Mouse (Mus musculus): ENCODE data around the gene Zfp984.
"Not testable (repeated sequence)": the region's sequence is repeated elsewhere in the genome, so short reads cannot be mapped to it uniquely, and the experiment has no call there.

Gene Zfp984

DNA sequence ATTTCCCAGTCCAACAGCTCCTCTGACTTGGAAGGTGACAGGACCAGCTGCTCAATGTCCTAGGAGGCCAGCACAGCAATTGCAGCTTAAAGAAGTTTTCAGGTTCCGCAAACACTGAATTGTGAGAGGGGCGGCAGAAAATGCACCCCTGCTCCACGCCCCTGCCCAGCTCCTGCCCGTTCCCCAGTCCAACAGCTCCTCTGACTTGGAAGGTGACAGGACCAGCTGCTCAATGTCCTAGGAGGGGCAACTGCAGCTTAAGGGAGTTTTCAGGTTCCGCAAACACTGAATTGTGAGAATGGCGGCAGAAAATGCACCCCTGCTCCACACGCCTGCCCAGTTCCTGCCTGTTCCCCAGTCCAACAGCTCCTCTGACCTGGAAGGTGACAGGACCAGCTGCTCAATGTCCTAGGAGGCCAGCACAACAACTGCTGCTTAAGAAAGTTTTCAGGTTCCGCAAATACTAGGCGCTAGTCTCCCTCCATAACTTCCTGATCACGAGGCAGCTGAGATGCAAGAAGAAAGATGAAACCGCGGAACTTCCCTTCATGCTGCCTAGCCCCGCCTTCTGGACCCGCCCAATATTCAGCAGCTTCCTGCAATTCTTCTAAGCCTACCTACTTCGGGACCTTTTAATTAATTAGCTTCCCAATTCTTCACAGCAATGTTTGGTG is at the start of gene Zfp984:
Gene Zfp984, minus strand, starts transcription at position 497 of the 674 bp plus-strand sequence.
- in situ Hi-C loops (cut with MboI, MseI), result not testable (repeated sequence)

DNA sequence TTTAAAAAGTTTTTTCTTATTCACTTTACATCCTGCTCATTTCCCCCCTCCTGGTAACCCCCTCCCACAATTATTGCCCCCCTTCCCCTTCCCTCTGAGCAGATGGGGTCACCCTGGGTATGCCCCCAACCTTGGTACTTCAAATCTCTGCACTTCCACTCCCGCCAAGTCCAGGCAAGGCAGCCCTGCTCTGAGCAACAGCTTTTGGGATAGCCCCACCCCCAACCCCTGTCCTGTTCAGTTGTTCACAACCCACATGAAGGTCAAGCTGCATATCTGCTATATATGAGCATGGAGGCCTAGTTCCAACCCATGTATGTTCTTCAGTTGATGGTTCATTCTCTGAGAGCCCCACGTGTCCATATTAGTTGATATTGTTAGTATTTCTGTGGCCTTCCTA is 41.2 kb upstream of the Zfp984 start:
- in situ Hi-C loops (cut with MboI, MseI), result loop anchor here (25.0 kb wide), 1 partner anchor 612 kb away; no protein-coding TSS in a partner anchor

DNA sequence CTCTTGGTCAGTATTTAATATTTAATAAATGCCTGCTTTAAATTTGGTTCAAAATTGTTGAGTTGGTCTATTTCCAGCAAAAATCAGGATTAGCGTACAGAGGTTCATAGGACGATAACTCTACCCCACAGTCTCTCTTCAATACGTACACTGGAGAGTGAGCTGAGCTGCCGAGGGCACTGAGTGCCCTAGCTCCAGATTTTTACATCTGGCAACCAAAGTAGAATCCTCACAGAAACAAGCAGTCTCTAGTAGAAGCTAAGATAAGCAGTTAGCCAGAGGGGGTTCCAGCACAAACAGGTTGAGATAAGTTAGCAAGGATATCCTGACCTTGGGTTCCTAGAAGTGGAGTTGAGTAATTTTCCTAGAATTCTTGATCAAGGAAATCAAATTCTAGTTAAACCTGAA is 39.0 kb upstream of the Zfp984 start:
- in situ Hi-C loops (cut with MboI, MseI), result no loop called here

DNA sequence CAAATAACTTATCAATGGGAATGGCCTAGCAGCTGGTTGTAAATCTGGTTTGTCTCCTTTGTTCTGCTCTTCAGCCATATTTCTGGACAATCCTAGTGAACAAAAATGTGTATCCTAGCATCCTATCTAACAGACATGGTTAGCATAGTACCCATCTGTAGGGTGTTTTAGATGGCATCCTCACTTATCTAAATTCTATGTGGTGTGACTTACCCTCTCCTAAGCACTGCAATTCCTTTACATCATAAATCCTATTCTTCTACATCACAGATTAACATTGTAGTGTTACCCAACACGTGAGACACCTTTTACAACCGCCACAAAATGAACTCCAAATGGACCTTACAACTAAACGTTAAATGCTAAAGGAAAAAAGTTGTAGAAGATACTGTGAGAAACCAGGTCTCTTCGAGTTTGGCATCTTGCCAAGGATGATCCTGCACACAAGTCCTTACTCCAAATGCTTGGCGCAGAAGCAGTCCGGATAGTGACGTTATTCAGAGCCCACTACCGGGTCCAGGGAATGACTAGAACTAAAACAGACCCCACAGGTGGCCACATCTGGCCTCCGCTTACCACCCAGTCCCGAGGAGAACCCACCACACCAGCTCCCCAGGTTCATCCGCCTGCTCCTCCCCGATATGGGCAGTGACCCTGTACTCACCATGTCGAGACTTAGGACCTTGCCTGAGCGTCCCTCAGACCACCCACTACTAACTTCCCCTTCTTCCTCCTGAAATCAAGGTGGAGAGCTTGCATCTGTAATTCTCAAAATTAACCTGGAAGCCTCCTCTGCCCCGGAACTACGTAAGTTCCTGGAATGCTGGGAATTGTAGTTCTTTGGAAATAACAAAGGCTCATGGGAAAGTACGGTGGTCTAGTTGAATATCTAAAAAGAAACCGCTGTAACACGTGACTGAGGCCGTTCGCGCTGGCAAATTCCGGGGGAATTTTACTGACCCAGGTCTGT is 38.3 kb upstream of the Zfp984 start, which contains the start of gene Zfp933:
Gene Zfp933, minus strand, starts transcription at position 753 of the 970 bp plus-strand sequence.
- in situ Hi-C loops (cut with MboI, MseI), result no loop called here

DNA sequence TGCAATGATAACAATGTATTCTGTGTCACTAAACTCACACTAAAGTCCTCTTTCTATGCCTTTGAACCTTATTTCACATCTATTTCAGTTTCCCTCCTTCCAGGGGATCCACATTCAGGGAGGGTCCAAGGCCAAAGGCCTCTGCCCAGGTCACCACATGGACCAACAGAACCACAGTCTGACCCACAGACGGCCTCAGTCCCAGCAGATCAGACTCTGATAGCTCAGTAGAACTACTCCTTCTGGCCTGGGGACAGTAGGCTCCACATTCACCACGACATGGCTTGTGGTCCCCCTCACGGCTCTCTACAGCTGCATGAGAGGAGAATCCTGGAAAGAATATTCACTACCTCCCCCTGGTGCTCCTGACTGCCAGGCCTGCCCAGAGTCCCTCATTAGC is 33.3 kb upstream of the Zfp984 start:
- in situ Hi-C loops (cut with MboI, MseI), result no loop called here

DNA sequence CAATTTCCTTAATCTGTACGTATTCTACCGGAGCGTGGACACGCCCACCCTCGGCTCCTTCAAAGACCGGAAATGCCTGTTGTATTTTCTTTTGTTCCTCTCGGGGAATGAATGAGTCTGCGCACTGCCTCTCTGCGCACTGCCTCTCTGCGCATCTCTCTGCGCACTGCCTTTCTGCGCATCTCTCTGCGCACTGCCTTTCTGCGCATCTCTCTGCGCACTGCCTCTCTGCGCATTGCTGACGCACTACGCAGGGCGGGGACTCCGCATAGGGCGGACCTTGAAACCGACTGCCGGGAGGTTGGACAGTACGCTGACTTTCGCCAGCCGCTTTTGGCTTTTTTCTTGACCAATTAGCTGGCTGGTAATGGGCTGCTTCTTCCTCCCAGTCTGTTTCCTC is 29.7 kb upstream of the Zfp984 start:
- in situ Hi-C loops (cut with MboI, MseI), result not testable (repeated sequence)

DNA sequence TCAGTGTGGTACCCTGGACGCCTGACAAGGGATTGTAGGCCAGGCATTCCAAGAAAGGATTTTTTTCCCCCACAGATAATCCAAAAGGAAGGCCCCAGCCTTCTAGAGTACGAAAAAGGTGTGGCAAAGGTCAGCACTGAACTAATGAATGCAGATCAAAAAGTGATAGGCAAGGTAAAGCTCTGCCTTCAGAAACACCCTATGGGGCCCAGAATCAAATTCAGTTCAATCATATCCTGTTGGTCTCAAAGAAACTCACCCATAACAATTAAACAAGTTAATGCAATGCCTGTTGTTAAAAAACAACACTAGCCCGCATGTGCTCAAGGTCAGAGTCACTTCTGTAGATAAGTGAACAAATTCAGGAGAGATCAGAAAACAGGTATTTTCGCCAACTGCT is 14.8 kb upstream of the Zfp984 start:
- in situ Hi-C loops (cut with MboI, MseI), result no loop called here

DNA sequence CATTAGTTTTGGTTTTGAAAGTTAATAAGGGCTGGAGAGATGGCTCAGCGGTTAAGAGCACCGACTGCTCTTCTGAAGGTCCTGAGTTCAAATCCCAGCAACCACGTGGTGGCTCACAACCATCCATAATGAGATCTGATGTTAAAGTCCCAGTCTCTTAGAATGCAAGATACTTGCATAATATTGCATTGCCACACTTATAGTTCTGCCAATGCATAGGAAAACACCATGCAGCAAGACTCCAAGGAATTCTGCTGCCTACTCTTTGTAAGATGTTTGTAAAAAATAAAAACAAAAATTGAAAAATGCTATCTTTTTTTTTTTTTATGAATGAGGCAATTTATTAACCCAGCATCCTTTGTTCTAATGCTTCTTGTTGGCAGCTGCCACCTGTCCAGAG is 11.8 kb upstream of the Zfp984 start:
- in situ Hi-C loops (cut with MboI, MseI), result not testable (repeated sequence)

DNA sequence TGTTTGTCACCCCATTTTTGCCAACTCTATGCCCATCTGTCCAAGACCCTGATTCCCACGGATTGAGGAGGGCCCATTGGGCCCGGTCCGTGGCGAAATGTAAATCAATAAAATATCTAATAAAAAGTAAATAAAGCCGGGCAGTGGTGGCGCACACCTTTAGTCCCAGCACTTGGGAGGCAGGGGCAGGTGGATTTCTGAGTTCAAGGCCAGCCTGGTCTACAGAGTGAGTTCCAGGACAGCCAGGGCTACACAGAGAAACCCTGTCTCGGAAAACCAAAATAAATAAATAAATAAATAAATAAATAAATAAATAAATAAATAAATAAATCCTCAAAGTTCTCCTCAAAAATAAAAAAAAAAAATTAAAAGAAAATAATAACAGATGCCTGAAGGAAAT is 10.1 kb upstream of the Zfp984 start:
- in situ Hi-C loops (cut with MboI, MseI), result not testable (repeated sequence)

DNA sequence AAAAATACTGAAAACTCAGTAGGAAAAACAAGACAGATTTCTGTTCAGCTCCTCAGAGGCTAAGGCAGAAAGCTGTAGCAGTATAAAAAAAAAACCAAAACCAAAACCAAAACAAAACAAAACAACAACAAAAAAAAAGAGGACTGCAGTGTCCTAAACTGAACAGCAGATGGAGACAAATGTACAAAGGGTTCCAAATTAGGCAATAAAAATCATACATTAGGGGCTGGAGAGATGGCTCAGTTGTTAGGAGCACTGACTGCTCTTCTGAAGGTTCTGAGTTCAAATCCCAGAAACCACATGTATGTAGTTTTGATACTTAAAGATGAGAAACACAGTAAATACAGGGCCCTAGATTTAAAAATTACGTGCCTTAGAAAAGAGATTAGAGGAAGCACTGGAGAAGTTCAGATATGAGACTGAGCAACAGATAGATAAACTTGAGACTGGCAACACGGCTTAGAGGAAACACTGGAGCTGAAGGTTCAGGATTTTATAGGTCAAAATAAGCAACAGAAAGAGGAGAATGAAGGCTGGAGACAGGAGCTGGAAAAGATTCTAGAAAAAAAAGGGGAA is 5.1 kb upstream of the Zfp984 start:
- in situ Hi-C loops (cut with MboI, MseI), result no loop called here

DNA sequence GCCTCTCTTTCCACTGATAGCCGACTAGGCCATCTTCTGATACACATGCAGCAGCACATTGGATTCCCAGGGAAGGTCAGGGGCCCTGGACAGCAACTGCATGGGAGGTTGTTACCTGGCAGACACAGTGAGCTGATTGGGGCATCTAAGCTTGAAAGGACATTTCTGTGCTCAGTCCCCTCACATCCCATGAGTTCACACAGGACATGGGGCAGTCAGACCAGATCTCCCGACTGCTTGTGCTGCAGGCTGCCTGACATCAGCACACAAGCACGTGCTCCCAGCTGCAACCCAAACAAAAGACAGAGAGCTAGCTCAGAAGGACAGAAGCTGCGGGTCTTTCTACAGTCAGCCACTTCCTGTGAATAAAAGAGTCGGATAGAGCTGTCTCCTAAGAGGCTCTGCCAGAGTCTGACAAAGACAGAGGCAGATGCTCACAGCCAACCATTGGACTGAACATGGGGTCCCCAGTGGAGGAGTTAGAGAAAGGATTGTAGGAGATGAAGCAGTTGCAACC is 3.7 kb upstream of the Zfp984 start:
- in situ Hi-C loops (cut with MboI, MseI), result no loop called here

DNA sequence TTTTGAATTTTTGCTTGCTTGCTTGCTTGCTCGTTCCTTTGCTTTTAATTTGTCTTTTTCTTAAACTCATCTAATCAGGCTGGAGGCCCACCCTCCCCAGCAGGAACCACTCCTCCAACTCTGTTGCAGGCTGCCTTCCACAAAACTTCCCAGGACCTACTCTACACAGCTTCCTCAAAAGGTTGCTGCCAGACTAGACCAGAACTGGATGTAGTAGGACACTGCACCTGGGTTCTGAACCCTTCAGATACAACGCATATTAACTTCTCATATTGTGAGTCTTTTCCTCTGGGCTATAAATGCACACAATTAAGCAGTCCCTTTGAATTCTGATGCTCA is 347 bp upstream of the Zfp984 start:
- in situ Hi-C loops (cut with MboI, MseI), result not testable (repeated sequence)

DNA sequence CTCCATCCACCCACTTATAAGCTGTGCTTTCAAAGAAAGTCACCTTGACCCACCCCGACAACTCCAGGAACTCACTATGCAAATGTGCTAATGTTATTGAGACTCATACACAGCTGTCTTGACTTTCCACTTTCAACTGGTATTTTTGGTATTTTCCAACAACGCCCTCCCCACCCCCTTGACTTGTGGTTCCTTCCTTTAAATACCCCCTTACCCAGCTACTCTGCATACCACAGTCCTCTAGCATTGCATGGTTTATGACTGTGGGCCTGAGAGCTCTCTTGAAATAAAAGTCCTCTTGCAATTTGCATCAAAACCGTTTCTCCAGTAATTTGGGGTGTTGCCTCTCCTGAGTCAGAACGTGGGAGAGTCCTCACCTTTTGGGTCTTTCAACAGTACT is 1.1 kb downstream of the Zfp984 start:
- in situ Hi-C loops (cut with MboI, MseI), result not testable (repeated sequence)

DNA sequence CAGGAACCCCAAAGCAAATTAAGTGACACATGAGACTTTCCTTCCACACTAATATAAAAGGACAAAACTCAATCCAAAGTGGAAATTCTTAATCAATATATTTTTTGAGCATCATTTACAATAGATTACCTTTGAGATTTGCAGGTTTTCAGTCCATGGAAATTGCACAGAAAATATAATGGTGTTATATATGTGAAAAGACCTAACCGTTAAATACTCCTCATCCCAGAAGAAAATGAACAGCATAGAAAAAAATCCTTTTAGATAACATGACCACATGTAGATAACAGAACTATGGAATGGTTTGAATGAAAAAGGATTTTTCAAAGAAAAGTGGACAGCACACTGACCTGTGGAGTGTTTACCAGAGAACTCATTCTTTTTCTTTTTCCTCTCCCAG is 14.3 kb downstream of the Zfp984 start:
- in situ Hi-C loops (cut with MboI, MseI), result loop anchor here (10.0 to 25.0 kb wide), 5 partner anchors 671 to 1933 kb away; partner anchors contain the start of genes Zfp986 and Zfp993

DNA sequence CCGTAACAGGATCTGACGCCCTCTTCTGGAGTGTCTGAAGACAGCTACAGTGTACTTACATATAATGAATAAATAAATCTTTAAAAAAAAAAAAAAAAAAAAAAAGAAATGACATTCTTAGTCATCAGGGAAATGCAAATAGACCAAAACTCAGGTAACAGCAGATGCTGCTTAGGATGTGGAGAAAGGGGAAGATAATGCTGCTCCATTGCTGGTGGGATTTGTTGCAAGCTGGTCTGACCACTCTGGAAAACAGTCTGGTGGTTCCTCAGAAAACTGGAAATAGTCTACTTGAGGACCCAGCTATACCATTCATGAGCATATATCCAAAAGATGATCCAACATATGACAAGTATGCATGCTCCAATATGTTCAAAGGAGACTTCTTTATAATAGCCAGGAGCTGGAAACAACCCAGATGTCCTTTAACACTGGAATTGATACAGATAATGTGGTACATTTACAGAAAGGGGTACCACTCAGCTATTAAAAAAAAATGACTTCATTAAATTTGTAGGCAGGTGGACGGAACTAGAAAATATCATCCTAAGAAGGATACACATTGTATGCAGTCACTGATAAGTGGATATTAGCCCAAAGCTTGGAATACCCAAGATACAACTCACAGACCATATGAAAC is 15.4 kb downstream of the Zfp984 start:
- in situ Hi-C loops (cut with MboI, MseI), result loop anchor here (10.0 to 25.0 kb wide), 5 partner anchors 669 to 1932 kb away; partner anchors contain the start of genes Zfp986 and Zfp993

DNA sequence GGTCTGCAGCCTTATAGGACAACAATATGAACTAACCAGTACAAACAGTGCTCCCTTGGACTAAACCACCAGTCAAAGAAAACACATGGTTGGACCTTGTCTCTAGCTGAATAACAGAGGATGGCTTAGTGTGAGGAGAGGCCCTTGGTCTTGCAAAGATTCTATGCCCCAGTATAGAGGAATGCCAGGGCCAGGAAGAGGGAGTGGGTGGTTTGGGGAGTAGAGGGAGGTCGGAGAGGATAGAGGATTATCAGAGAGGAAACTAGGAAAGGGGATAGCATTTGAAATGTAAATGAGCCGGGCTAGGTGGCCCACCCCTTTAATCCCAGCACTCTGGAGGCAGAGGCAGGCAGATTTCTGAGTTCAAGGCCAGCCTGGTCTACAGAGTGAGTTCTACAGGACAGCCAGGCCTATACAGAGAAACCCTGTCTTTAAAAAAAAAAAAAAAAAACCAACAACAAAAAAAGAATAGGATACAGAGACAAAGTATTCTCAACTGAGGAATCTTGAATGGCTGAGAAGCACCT is 16.1 kb downstream of the Zfp984 start:
- in situ Hi-C loops (cut with MboI, MseI), result loop anchor here (10.0 to 25.0 kb wide), 5 partner anchors 669 to 1931 kb away; partner anchors contain the start of genes Zfp986 and Zfp993

DNA sequence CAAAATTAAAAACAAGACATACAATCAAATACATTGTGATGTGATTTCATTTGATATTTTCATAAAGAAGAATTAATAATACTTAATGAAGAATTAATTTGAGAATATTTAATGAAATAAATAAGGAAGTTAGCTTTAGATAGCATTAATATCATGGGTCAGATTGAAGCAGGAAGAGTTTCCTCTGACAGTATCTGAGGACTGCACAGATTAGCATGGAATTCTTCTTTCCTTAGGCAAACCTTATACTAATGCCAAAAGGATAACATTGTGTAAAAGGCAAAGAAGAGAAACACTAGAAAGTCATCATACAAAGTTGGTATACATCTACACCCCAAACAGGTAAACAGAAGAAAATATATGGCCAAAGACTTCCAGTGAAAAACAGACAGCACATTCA is 17.9 kb downstream of the Zfp984 start:
- in situ Hi-C loops (cut with MboI, MseI), result loop anchor here (10.0 to 25.0 kb wide), 5 partner anchors 667 to 1929 kb away; partner anchors contain the start of genes Zfp986 and Zfp993

DNA sequence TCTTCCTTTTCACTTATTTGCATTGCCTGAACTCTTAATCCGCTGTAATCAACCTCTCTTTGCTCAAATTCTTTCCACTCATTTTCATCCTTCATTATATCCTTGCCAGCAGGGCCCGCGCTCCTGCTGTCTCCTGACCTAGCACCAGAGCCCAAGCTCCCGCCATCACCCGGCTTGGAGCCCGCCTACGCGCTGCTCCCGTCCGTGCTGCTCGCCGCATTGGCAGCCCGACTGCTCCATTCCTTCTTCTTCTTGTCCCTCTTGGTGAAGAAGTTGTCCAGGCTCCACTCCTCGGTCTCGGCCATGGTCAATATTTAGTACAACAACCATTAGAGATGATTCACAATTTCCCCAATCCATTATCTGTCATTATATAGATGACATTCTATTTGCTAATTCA is 63.3 kb downstream of the Zfp984 start:
- in situ Hi-C loops (cut with MboI, MseI), result loop anchor here (5.0 kb wide), 1 partner anchor 479 kb away; no protein-coding TSS in a partner anchor

DNA sequence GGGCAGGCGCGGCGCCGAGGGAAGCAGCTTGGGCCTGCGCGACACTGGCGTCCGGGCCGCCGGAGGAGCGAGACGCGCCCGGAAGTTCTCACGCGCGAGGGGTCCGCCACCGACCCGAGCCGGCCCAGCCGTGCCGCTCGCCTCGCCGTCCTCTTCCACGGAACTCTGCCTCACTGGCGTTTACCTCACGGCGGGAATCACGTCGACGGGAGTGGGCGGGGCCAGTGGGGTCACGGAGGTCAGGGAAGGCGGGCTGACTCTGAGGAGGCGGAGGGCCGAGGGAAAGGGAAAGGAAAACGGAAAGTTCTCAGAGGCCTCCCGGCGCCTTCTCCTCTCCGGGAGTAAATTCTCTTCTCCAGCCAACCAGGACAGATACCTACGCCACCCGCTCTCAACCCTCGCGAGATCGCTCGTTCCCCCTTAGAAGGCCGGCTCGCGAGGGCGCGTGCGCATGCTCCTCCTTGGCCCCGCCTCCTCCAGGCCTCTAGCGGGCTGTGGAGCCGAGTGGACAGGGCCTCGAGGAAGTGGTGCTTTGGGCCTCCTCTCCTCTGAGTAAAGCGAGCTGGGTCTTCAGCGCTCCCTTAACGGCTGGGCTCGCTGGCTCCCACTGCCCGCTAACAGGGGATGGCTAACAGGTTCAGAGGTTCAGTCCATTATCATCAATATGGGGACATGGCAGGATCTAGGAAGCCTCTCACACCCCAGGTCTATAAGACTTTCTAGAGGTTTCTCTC is 70.8 kb downstream of the Zfp984 start:
- in situ Hi-C loops (cut with MboI, MseI), result not testable (repeated sequence)

All from T-helper 2 cell (primary cell).